Mouse (Mus musculus): ENCODE data around the gene Sv2a. TPM values are rescaled to one million over a fixed set of nuclear protein-coding genes. Genes with fewer than 3 reads are reported as not detected.

Sv2a gene
- polyA plus RNA-seq, 1 experiment, result 0.92 TPM

DNA sequence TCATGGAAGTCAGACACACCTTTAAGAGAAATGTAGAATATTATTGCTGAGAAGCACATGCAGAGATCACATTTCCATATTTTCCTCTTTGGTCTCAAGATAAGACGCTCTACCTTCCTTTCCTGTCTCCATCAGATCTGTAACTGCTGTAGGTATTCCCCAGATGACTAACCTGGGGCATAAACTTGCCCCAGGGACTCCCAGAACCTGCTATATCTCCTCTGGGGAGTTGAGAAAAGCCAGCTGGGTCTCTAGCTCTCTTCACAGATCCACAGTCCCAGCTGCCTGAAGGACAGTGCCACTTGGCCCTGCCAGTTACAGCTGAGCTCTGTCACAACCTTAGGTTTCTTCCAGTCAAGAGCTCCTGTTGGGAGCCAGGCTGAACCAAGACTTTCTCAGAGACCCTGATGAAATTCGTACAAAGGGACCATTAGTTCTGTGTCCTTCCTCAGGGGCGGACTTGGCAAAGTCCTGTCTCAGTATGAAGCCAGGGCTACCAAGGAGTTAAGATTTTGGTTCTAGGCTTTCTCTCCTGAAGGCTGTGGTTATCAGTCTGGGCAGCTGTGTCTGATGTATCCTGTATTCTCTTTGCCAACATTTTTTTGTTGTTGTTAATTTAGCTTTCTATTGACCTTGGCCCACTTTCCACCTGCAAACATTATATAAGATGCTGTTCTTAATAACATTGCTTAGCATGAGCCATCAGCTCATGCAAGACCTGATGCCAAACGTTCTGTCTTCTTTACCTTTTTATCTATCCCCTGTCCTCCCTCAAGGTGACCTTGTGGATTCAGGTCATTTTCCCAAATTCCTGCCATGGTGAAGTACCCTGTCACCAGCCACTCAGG lies 50.2 kb downstream of the Sv2a start:
- Histone ChIP-seq H3K4me3 (ENCODE audit: insufficient read depth, low read length) (no peak overlapping the region), H3K4me1 (ENCODE audit: control insufficient read depth, insufficient read depth, low read length) (peaks cover 45% of the 10 kb centered on the region)

DNA sequence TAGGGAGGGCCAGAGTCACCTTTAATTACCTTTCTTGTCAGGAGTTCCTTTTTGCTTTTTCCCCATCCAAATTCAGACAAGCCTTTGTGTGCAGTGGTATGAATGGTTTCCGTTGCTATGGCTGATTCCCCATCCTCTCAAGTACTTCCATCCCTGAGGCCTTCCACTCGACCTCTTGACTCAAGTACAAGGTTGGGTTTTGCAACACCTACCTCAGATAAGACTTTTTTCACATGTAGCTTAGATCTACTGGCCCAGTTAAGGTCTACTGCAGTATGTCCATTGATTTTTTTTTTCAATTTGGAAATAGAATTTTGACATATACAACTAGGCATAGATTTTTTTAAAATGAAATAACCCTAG lies 50.8 kb downstream of the Sv2a start:
- Histone ChIP-seq H3K4me1 (ENCODE audit: control insufficient read depth, insufficient read depth, low read length) (peaks cover 47% of the 10 kb centered on the region), H3K27ac (ENCODE audit: insufficient read depth, low read depth, low read length) (no peak overlapping the region), H3K4me3 (ENCODE audit: insufficient read depth, low read length) (no peak overlapping the region)
- TF ChIP-seq CTCF (IDR thresholded peaks at IDR 0.05; ENCODE audit: low read depth, low read length) (no peak), POLR2A (IDR thresholded peaks at IDR 0.05; ENCODE audit: borderline replicate concordance, low read depth, low read length) (no peak)

More for the DNA sequence above, 50.2 kb downstream of the Sv2a start:
- no peak overlapping the region for H3K27ac ChIP-seq (ENCODE audit: insufficient read depth, low read depth, low read length)
- TF ChIP-seq POLR2A (IDR thresholded peaks at IDR 0.05; ENCODE audit: borderline replicate concordance, low read depth, low read length) (no peak), CTCF (IDR thresholded peaks at IDR 0.05; ENCODE audit: low read depth, low read length) (no peak)

DNA sequence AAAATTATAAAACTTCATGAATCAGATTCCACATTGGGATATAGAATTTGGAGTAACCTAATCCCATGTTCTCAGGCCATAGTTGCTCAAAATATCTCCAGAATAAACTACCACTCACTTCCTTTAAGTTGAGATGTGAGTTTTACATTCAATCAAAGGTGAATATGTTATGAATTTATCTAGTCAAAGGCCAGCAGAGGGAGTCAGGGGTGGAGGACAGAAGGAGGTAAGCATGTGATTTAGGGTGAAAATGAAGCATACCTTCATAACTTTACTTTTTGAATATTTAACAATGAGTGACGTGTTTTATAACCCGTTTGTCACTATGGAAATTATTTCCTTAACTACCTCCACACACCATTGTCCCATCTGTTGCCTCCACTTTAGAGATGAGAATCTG lies 54.0 kb downstream of the Sv2a start:
- TF ChIP-seq CTCF (IDR thresholded peaks at IDR 0.05; ENCODE audit: low read depth, low read length) (no peak), POLR2A (IDR thresholded peaks at IDR 0.05; ENCODE audit: borderline replicate concordance, low read depth, low read length) (no peak)

DNA sequence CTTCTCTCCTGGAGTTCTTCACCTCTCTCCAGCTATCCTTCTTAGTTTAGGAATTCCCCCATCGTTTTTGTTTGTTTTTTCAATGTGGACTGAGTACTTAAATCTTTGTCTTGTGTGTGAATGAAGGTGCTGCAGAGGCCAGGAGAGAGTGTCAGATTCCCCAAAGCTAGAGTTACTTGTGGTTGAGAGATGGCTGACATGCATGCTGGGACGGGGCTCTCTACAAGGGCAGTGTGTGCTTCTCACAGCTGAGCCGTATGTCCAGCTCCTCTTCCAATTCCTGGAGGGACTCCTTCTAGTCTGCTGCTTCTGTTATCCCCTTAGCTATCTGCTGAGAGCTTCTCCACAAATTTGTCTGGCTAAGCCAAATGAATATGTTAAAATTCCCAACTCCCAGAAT lies 54.9 kb downstream of the Sv2a start:
- TF ChIP-seq CTCF (IDR thresholded peaks at IDR 0.05; ENCODE audit: low read depth, low read length) (no peak), POLR2A (IDR thresholded peaks at IDR 0.05; ENCODE audit: borderline replicate concordance, low read depth, low read length) (no peak)
- Histone ChIP-seq H3K4me3 (ENCODE audit: insufficient read depth, low read length) (no peak overlapping the region), H3K4me1 (ENCODE audit: control insufficient read depth, insufficient read depth, low read length) (peaks cover 16% of the 10 kb centered on the region), H3K27ac (ENCODE audit: insufficient read depth, low read depth, low read length) (no peak overlapping the region)

More for the DNA sequence above, 54.0 kb downstream of the Sv2a start:
- Histone ChIP-seq H3K27ac (ENCODE audit: insufficient read depth, low read depth, low read length) (no peak overlapping the region), H3K4me3 (ENCODE audit: insufficient read depth, low read length) (no peak overlapping the region), H3K4me1 (ENCODE audit: control insufficient read depth, insufficient read depth, low read length) (peaks cover 23% of the 10 kb centered on the region)

DNA sequence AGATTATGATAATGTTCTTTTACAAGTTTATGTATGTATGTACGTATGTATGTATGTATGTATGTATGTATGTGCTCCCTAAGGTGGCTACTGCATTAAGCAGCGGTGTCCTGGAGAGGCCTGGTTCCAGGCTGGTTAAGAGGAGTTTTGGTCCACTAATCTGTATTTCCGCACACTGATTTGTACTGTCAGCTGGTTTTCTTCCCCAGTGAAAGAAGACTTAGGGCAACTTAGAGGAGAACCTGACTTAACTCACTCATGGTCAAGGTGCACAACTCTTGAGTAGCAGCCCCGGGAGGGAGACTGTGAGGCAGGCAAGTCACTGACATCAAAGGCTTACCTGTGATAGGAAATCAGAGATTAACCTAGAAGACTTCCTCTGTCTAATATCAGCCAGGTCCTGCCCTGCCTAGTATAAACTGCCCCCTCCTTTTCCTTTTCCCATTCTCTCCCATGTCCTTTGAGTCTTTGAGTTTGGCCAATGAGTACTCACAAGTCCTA lies 55.9 kb downstream of the Sv2a start:
- peak overlapping the region; percentile 69; the same call in 1 of the 2 replicates for H3K27ac ChIP-seq (ENCODE audit: insufficient read depth, low read depth, low read length)
- peak overlapping the region; percentile 57 for H3K4me3 ChIP-seq (ENCODE audit: insufficient read depth, low read length)
- H3K4me1 ChIP-seq (ENCODE audit: control insufficient read depth, insufficient read depth, low read length), result peaks cover 12% of the 10 kb centered on the region
- no peak for TF ChIP-seq POLR2A (IDR thresholded peaks at IDR 0.05; ENCODE audit: borderline replicate concordance, low read depth, low read length)
- TF ChIP-seq CTCF (IDR thresholded peaks at IDR 0.05; ENCODE audit: low read depth, low read length), result no peak

DNA sequence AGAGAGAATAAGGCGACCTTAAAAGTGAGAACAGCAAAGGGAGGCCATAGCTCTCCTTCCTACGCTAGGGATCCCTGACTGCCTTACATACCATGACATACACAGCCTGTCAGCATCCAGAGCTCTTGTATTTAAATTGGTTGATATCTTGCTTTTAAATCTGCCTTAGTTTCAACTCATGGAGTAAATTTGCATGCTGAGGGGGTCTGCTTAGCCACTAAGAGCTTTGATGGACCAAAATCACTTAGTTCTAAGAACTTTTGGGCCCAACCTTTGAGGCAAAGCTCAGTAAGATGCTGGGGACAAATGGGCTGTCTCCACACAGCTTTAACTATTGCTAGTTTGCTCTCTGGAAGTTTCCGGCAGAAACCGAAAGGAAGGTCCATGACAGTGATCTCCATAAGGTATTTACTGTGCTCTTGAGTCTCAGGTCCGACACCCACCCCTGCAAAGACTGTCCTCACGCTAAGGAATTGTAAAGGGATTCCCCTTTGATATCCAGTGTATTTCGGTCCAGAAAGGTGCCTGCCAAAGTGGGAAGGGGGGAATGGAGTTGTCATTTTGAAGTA lies 56.5 kb downstream of the Sv2a start:
- Histone ChIP-seq H3K27ac (ENCODE audit: insufficient read depth, low read depth, low read length) (peak overlapping the region; percentile 69), H3K4me3 (ENCODE audit: insufficient read depth, low read length) (peak overlapping the region; percentile 57), H3K4me1 (ENCODE audit: control insufficient read depth, insufficient read depth, low read length) (peaks cover 16% of the 10 kb centered on the region)
- TF ChIP-seq CTCF (IDR thresholded peaks at IDR 0.05; ENCODE audit: low read depth, low read length) (no peak), POLR2A (IDR thresholded peaks at IDR 0.05; ENCODE audit: borderline replicate concordance, low read depth, low read length) (no peak)

DNA sequence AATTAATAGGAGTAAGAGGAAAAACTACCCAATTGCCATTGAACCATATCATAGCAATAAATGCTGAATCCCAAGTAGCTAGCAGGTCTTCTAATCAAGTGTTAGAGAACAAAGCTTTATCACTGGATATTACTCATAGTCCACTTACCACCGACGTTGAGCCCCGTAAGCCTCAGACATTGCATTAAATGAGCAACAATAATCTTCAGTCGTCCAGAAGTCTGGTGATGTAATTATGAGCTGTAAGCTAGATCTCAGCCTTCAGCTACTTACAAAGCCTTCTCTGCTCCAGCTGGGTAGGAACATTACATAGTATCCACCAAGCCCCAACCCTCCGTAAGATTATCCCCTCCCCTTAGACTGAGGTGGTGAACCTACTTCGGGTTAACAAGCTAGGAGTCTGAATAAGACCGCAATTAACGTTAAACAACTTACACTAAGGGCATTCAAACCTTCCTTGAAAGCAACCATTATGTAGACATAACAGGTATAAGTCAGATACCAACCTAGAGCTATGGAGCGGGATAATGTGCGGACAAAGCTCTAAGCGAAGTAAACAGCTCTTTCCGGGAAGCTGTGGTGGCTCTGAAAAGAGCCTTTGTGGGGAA lies 57.1 kb downstream of the Sv2a start:
- H3K4me3 ChIP-seq (ENCODE audit: insufficient read depth, low read length), result peak overlapping the region; percentile 57
- peak overlapping the region; percentile 69 for H3K27ac ChIP-seq (ENCODE audit: insufficient read depth, low read depth, low read length)
- TF ChIP-seq POLR2A (IDR thresholded peaks at IDR 0.05; ENCODE audit: borderline replicate concordance, low read depth, low read length) (no peak), CTCF (IDR thresholded peaks at IDR 0.05; ENCODE audit: low read depth, low read length) (no peak)
- H3K4me1 ChIP-seq (ENCODE audit: control insufficient read depth, insufficient read depth, low read length), result peaks cover 20% of the 10 kb centered on the region

DNA sequence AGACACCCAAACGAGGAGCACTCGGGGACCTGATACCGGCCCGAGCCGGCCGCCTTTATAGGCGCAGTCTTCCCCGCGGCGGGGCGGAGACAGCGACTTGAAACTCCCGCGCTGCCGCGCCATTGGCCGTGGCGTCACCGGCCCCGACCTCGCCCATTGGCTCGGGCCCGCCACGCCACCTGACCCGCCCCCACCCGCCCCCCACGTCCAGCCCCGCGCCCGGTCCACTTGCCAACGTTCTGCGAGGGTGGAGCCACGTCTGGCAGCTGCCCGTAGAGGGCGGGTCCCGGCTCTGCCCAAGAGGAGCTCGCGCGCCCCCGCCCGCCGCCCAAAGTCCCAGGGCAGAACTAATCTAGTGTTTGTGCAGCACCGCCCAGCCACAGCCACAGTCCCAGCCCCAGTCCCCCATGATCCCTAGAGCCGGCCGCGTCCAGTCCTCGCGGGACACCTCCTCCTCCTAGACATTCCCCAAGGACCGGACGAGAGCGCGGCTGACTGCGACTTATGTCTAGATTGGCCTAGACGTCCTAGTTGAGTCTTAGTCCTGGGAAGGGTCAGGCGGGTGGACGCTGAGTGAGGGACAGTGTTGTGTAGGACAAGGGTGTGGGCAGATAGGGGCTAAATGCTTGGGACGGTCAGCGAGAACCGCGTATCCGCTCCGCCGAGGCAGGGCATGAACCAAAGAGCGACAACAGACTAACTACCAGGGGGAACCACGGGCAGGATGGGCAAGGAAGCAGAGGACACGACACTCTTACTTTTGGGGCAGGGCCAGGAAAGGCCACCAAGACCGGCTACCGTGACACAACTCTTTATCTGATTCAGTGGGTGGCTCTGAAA lies 58.2 kb downstream of the Sv2a start, which contains the start of gene Hist2h3c2:
TSS of gene Hist2h3c2 (minus strand) at position 174 of the 840 bp plus-strand sequence.
- H3K27ac ChIP-seq (ENCODE audit: insufficient read depth, low read depth, low read length), result peak within 1 kb of the TSS; percentile 80
- H3K4me1 ChIP-seq (ENCODE audit: control insufficient read depth, insufficient read depth, low read length), result peaks cover 31% of the 10 kb centered on the region
- H3K4me3 ChIP-seq (ENCODE audit: insufficient read depth, low read length), result peak within 1 kb of the TSS; percentile 59

DNA sequence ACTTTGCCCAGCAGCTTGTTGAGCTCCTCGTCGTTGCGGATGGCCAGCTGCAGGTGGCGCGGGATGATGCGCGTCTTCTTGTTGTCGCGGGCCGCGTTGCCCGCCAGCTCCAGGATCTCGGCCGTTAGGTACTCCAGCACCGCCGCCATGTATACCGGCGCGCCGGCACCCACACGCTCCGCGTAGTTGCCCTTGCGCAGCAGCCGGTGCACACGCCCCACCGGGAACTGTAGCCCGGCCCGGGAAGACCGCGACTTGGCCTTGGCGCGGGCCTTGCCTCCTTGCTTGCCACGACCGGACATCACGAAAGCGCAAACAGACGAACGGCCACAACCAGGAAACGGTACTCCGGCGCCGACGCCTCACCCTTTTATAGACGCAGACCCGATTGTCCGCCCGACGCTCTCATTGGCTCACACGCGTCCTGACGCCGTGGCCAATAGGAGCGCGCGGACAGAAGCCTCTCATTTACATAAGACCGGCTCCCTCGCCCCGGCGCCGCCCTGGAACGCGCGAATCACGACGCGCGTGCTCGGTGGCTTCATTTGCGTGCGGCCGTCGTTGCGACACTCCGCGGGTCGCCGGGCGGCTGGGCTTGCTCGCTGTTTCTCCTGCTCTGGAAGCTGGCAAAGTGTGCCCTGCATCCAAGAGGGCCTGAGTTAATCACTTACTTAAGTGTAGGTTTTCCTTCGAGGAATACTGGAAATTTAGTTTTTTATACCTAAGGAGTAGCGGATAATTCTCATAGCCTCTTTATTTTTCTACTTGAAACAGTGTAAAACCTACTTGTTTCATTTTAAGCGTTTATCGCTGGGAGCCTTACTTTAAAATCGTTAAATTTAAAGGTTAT lies 59.2 kb downstream of the Sv2a start, which contains the start of gene Hist2h2aa2:
TSS of gene Hist2h2aa2 (minus strand) at position 328 of the 850 bp plus-strand sequence.
- Histone ChIP-seq H3K4me1 (ENCODE audit: control insufficient read depth, insufficient read depth, low read length) (peaks cover 34% of the 10 kb centered on the region), H3K27ac (ENCODE audit: insufficient read depth, low read depth, low read length) (peak within 1 kb of the TSS; percentile 80), H3K4me3 (ENCODE audit: insufficient read depth, low read length) (peak within 1 kb of the TSS; percentile 59)

All from bone marrow macrophage, adult 2 months (primary cell).